Mouse (Mus musculus): ENCODE measurements around the gene Cetn3.

Cetn3 gene

DNA sequence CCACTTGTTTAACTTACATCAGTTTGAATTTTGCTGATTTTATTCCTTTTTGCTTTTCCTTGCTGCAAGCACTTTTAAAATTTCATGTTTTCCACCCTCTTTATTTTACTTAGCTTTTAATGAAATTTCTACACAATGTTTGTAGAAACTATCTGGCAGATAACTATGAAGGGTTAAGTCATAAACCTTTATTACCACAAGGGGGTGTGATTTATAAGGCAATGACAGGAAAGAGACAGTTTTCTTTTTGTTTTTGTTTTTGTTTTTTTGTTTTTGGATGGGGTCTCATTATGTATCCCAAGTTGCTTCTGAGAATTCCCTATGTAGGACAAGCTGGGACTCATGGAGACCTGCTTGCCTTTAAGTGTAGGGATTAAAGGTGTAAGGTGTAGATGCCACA, 39.9 kb downstream of the Cetn3 start:
- DNase-seq (ENCODE audit: low read depth, low spot score) = no peak

DNA sequence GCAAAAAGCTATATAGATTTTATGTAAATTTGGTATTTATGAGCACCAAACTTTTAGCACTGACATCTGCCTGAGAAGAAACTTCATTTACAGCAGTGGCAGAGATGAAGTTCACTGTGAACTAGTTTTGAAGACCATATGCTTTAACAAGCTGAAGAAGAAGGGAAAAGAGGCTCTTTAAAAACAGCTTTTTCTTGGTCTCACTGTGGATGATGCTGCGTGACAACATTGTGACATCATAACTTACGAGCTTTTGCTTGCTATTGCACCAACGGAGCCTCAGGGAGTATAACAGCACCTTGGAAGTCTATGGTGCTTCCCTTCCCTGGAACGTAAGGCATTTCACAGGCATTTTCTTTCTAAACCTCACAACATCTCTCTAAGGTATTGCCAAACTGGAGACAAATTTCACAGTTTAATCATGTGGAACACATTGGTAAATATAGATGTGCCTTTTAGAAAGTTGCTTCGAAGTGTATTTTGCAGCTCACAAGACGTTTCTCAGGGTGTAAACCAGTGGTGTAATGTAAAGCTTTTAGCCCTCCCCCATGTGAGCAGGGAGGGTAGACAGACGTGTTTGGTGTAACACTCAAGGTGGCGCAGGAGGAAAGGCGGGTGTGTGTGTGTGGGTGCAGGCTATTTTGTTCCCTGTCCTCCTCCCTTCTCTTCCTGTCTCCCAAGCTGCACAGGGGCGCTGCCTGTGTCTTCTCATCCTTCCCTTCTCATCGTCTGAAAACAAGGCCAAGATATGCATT, 41.9 kb downstream of the Cetn3 start:
- DNase-seq (ENCODE audit: low read depth, low spot score) = no peak

DNA sequence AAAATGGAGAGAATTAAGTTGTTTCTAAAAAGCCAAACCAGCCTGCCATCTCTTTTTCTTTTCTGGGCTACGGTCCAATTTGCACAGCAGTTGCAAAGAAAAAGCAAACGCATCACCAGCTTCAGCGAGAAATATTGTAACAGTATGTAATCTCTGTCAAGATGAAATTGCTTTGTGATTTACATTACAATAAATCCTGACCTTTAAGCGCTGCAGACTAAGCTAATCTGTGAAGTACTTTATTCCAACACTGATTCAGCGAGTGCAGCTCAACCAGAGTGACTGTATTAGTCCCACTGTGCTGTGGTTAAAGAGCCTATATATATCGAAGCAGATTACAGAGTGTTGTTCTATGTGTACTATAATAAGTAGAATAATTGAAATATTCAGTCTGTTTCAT, 45.6 kb downstream of the Cetn3 start:
- DNase-seq (ENCODE audit: low read depth, low spot score) = no peak

DNA sequence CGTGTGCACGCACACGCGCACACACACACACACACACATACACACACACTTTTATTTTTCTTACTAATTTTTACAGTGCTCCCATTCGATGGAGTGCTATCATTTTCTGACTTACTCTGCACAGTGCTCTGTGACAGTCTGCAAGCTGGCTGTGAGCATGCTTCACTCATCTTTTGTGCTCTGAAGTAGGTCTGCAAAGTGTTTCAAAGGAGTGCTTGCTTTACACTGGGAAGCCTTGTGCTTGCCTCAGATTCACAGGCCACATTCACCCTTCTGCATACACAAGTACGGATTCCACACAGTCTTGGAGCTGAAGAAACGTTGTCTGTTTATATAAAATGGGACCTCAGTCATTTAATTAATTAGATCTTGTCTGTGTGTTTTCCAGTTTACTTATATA, 49.0 kb downstream of the Cetn3 start:
- DNase-seq (ENCODE audit: low read depth, low spot score) = no peak

DNA sequence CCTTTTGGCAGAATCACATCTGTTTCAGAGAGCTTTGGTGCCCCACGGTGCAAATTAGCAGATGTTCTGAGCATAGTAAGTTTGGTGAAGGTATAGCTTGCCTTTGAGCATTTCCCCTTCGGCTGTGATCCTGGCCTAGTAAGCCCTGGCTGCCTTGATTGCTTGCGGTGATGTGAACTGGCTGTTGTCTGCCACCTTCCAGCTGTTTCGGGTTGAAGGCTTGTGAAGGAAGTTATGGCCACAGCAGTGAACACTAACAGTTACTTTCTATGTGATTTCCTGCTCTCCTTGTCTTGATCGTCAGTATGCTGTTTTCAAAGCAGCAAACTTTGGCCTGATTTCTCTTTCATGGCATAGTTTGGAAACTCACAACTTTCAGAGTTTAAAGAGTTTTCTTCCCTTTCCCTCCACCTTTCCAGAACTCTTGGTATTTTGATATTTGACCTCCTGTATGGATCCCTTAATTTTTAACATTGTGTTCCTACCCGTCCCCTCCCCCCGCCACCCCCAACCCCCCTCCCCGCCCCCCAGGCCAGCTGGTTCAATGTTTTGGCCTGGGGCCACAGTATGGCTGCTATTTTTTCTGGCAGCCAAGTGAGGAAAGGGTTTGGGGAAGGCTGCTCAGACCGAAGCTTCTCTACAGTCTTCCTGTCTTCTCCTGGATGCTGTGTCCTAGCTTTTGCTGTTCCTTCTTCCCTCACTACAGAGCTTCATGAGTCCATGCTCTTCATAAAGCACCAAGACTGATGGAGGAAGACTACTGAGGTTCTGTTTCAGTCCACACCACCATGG, 53.7 kb downstream of the Cetn3 start:
- DNase-seq (ENCODE audit: low read depth, low spot score) = no peak

DNA sequence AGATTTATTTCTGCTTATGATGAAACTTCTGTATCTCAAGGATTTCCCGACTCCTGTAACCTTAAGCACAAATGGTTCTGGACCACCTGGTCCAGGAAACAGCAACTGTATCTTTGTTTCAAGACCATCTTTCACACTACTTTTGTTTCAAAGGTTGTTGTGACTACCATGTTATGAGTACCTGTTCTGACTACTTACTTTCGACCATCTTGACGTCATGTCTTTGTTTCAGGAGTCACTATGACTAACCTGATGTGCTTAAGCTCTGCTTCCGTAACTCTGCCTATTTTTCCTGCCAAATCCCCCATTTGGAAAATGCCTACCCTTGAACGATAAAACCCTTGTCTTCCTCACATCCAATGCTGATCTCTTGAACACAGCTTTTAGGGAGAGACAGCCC, 55.1 kb downstream of the Cetn3 start:
- DNase-seq (ENCODE audit: low read depth, low spot score) = no peak

DNA sequence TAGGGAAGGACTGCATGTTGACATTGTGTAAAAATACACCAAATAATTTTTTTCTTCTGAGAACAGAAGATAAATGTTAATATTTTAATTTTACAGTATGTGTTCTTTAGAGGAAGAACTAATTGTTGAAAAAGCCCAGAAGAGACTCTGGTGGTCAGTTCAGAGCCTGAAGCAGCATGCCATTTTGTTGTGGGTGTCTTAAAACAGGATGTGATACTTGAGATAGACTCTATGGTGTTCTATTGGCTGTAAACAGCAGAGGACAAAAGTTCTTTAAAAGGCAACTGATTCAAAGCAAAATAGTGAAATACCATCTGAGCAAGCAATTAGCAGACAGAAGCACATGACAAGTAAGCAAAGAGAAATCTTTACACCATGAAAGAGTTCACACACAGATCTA, 56.1 kb downstream of the Cetn3 start:
- DNase-seq (ENCODE audit: low read depth, low spot score) = no peak

DNA sequence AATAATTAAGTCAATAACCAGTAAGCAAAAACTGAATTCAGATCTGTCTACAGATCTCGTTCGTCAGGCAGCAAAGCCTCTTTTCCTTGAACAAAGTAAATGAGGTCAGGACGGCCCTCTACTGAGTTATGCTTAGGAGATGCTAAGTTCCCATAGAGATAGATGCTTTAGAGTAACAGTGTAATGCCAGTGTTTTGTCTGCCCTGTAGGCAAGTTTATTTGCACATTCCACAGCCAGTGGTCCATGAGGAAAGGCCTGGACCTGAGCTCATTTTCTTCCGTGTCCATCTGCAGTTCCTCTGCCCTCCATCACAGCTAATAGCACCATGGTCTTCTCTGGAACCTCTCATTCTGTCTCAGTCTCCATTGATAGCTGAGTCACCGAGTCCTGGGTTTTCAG, 57.4 kb downstream of the Cetn3 start:
- no peak for DNase-seq (ENCODE audit: low read depth, low spot score)

DNA sequence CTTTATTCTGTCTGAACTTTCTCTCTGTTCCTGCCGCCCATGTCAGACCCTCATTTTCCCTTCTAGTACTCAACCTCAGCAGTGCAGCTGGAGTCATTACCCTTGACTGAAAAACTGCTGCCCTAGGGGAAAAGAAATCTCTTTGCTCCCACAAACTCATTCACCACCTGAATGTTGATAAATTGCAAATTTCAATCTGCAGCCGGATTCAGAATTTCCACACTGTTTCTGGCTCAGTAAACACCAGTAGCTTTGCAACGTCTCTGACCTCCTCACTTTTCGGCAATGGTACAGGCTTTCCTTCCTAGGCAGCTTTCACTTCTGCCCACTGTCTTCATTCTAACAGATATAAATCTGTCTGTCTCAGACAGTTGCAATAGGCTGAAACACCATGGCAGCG, 57.8 kb downstream of the Cetn3 start:
- no peak for DNase-seq (ENCODE audit: low read depth, low spot score)

DNA sequence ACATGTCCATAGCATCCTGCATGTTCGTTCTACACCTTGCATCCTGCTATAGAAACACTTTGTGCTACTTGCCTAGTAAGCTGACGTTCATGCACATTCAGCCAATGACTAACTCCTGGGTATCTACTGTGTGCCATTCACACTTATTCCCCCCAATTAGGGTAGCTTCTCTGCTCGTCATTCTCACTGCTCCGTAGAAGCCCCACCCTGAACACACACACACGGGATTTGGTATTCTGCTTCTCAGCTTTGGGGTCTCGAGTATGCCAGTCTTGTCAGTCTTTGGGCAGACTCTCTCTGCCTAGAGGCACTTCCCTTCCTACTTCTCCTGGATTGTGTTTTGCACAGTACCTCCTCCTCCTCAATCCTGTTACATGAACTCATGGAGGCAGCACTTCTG, 59.4 kb downstream of the Cetn3 start:
- no peak for DNase-seq (ENCODE audit: low read depth, low spot score)
